26 mouse cellular contexts compared by ENCODE assay signal in genomic region chr3:126514842-126515241, GRCm38 (mm10).
DNase-seq lines count a peak whose midpoint lies in the region; ATAC-seq and TF ChIP-seq lines count a peak whose summit lies in the region.
"Had no signal": no experiment of that assay in that cellular context is flagged by ENCODE, and none has a peak within 500 bp of the region (broad histone marks: within the 10 kb centered on the region; RNA-seq: fewer than 3 reads in every experiment).

No protein-coding gene starts in this region.

- H3K36me3 ChIP-seq in hindbrain, embryonic 15.5 days: no peaks in the 10 kb centered on the region
- H3K36me3 ChIP-seq in hindbrain, embryonic 11.5 days (ENCODE audit: control insufficient read depth, insufficient read depth, low read length): no peaks in the 10 kb centered on the region
- H3K36me3 ChIP-seq in forebrain, embryonic 16.5 days (ENCODE audit: control insufficient read depth, insufficient read depth): no peaks in the 10 kb centered on the region
- no peaks in the 10 kb centered on the region for H3K36me3 ChIP-seq in limb, embryonic 14.5 days (ENCODE audit: control insufficient read depth, insufficient read depth, low read length)
- H3K36me3 ChIP-seq: embryonic facial prominence, embryonic 13.5 days; heart, embryonic 15.5 days; neural tube, embryonic 12.5 days had no signal

- 28% methylated on average over 2 of the region's 2 CpGs for WGBS in hindbrain, embryonic 15.5 days
- WGBS in hindbrain, embryonic 11.5 days: 32% methylated on average over 2 of the region's 2 CpGs
- 10% methylated on average over 2 of the region's 2 CpGs for WGBS in forebrain, embryonic 16.5 days
- 6% methylated on average over 2 of the region's 2 CpGs for whole genome bisulfite sequencing in limb, embryonic 14.5 days

- peak; percentile 66; the same call in 1 of the 2 replicates for ATAC-seq in hindbrain, embryonic 15.5 days (ENCODE audit: low FRiP score, low read depth)
- ATAC-seq in hindbrain, embryonic 11.5 days (ENCODE audit: low FRiP score): no peak
- ATAC-seq in forebrain, embryonic 16.5 days: peak; percentile 71; the same call in 1 of the 2 replicates
- peak; percentile 68; the same call in 1 of the 2 replicates for ATAC-seq in limb, embryonic 14.5 days (ENCODE audit: low FRiP score, low read depth)
- ATAC-seq: activated CD4-positive, CD25-positive, alpha-beta regulatory T cell, adult 4 months; Patski had no signal

- DNase-seq in hindbrain, embryonic 11.5 days (ENCODE audit: low spot score): no peak
- peak; percentile 41 for DNase-seq in embryo, embryonic 10.5 days (ENCODE audit: low spot score)
- DNase-seq in limb, embryonic 14.5 days (ENCODE audit: low spot score): peak; percentile 42
- DNase-seq in left cerebral cortex, postnatal 4 days: no peak
- no peak for DNase-seq in cerebellum, adult 9-10 months
- DNase-seq: adrenal gland, postnatal 25 days; cerebellum, adult 8-10 months; gastrocnemius, postnatal 10 days; heart, adult 18-20 months; kidney, adult 18-20 months; kidney, postnatal 10 days; liver; lung, adult 18-20 months; lung, postnatal 36 days; right cerebral cortex, postnatal 25 days; thymus, postnatal 25 days had no signal

- no peak overlapping the region for H3K9ac ChIP-seq in hindbrain, embryonic 15.5 days
- no peak overlapping the region for H3K9ac ChIP-seq in hindbrain, embryonic 11.5 days (ENCODE audit: low read depth, low read length)
- no peak overlapping the region for H3K9ac ChIP-seq in forebrain, embryonic 16.5 days (replicated peaks; ENCODE audit: low read depth, low read length)
- no peak overlapping the region for H3K9ac ChIP-seq in limb, embryonic 14.5 days (ENCODE audit: low read depth, low read length, severe bottlenecking)
- H3K9ac ChIP-seq: embryonic facial prominence, embryonic 13.5 days; heart, embryonic 15.5 days; neural tube, embryonic 12.5 days had no signal

- H3K9me3 ChIP-seq in hindbrain, embryonic 15.5 days: no peaks in the 10 kb centered on the region
- no peaks in the 10 kb centered on the region for H3K9me3 ChIP-seq in hindbrain, embryonic 11.5 days (ENCODE audit: control insufficient read depth, low read length)
- H3K9me3 ChIP-seq in forebrain, embryonic 16.5 days (ENCODE audit: control insufficient read depth, low read length): no peaks in the 10 kb centered on the region
- peaks cover 7% of the 10 kb centered on the region; the same call in 1 of the 2 replicates for H3K9me3 ChIP-seq in limb, embryonic 14.5 days (ENCODE audit: control insufficient read depth, low read length)
- H3K9me3 ChIP-seq: heart, embryonic 15.5 days; neural tube, embryonic 12.5 days had no signal

- no peaks in the 10 kb centered on the region for H3K27me3 ChIP-seq in hindbrain, embryonic 15.5 days
- no peaks in the 10 kb centered on the region for H3K27me3 ChIP-seq in hindbrain, embryonic 11.5 days (ENCODE audit: control insufficient read depth, insufficient read depth, low read length)
- H3K27me3 ChIP-seq in forebrain, embryonic 16.5 days (replicated peaks; ENCODE audit: control insufficient read depth, insufficient read depth, low read length): no peaks in the 10 kb centered on the region
- no peaks in the 10 kb centered on the region for H3K27me3 ChIP-seq in limb, embryonic 14.5 days (ENCODE audit: control insufficient read depth, insufficient read depth, low read length)
- H3K27me3 ChIP-seq: embryonic facial prominence, embryonic 13.5 days; heart, embryonic 15.5 days; neural tube, embryonic 12.5 days; Patski had no signal

- no peak overlapping the region for H3K27ac ChIP-seq in hindbrain, embryonic 15.5 days (replicated peaks)
- no peak overlapping the region for H3K27ac ChIP-seq in hindbrain, embryonic 11.5 days (ENCODE audit: low read depth, low read length)
- H3K27ac ChIP-seq in forebrain, embryonic 16.5 days (ENCODE audit: low read length): no peak overlapping the region
- no peak overlapping the region for H3K27ac ChIP-seq in limb, embryonic 14.5 days (replicated peaks; ENCODE audit: low read depth, low read length)
- H3K27ac ChIP-seq: embryonic facial prominence, embryonic 13.5 days; heart, embryonic 15.5 days; layer of hippocampus, adult 2 months; left cerebral cortex, adult 2 months; neural tube, embryonic 12.5 days; stomach, postnatal 0 days had no signal

- no peak overlapping the region for H3K4me3 ChIP-seq in hindbrain, embryonic 15.5 days
- no peak overlapping the region for H3K4me3 ChIP-seq in hindbrain, embryonic 11.5 days (ENCODE audit: low read depth, low read length)
- H3K4me3 ChIP-seq in forebrain, embryonic 16.5 days (replicated peaks; ENCODE audit: low read length): no peak overlapping the region
- no peak overlapping the region for H3K4me3 ChIP-seq in limb, embryonic 14.5 days (replicated peaks; ENCODE audit: low read length)
- H3K4me3 ChIP-seq: embryonic facial prominence, embryonic 13.5 days; heart, embryonic 15.5 days; layer of hippocampus, adult 2 months; left cerebral cortex, adult 2 months; neural tube, embryonic 12.5 days had no signal

- intact Hi-C loops in left cerebral cortex, postnatal 4 days (cut with DNase I): no loop called here

- H3K4me1 ChIP-seq in hindbrain, embryonic 15.5 days (replicated peaks): 0 out of 2 replicates have a peak, but pooled peaks cover 3% of the 10 kb centered on the region
- H3K4me1 ChIP-seq in hindbrain, embryonic 11.5 days (replicated peaks; ENCODE audit: control insufficient read depth, insufficient read depth, low read length): no peaks in the 10 kb centered on the region
- H3K4me1 ChIP-seq in forebrain, embryonic 16.5 days (replicated peaks; ENCODE audit: control insufficient read depth, insufficient read depth, low read length): no peaks in the 10 kb centered on the region
- H3K4me1 ChIP-seq in limb, embryonic 14.5 days (ENCODE audit: control insufficient read depth, insufficient read depth, low read length): no peaks in the 10 kb centered on the region; the same call in 1 of the 2 replicates
- H3K4me1 ChIP-seq: heart, embryonic 15.5 days; neural tube, embryonic 12.5 days had no signal

- no peak for TF ChIP-seq POLR2A in limb, embryonic 14.5 days (IDR thresholded peaks at IDR 0.05; ENCODE audit: borderline replicate concordance, extremely low read depth, insufficient read depth, insufficient read length)

- H3K4me2 ChIP-seq in hindbrain, embryonic 15.5 days: no peak overlapping the region
- H3K4me2 ChIP-seq in hindbrain, embryonic 11.5 days (replicated peaks; ENCODE audit: low read depth, low read length): no peak overlapping the region
- no peak overlapping the region for H3K4me2 ChIP-seq in forebrain, embryonic 16.5 days (ENCODE audit: low read length)
- no peak overlapping the region for H3K4me2 ChIP-seq in limb, embryonic 14.5 days (replicated peaks; ENCODE audit: low read depth, low read length, severe bottlenecking)
- H3K4me2 ChIP-seq: embryonic facial prominence, embryonic 13.5 days; heart, embryonic 15.5 days; neural tube, embryonic 12.5 days had no signal

Comparison
In these comparisons a context has a peak if more than half of its experiments do, and no peak if none do; other contexts are left out.
1. DNase-seq: peak in embryo, embryonic 10.5 days (single experiment) and limb, embryonic 14.5 days (single experiment); none in hindbrain, embryonic 11.5 days (single experiment), left cerebral cortex, postnatal 4 days (single experiment) and cerebellum, adult 9-10 months (single experiment).